Mouse (Mus musculus): Measurements from ENCODE around the gene Cyp17a1. TPM values are rescaled to one million over a fixed set of nuclear protein-coding genes. Genes with fewer than 3 reads are reported as not detected.

Cyp17a1 gene
- polyA plus RNA-seq, 1 experiment from 2014 or later = not detected

DNA sequence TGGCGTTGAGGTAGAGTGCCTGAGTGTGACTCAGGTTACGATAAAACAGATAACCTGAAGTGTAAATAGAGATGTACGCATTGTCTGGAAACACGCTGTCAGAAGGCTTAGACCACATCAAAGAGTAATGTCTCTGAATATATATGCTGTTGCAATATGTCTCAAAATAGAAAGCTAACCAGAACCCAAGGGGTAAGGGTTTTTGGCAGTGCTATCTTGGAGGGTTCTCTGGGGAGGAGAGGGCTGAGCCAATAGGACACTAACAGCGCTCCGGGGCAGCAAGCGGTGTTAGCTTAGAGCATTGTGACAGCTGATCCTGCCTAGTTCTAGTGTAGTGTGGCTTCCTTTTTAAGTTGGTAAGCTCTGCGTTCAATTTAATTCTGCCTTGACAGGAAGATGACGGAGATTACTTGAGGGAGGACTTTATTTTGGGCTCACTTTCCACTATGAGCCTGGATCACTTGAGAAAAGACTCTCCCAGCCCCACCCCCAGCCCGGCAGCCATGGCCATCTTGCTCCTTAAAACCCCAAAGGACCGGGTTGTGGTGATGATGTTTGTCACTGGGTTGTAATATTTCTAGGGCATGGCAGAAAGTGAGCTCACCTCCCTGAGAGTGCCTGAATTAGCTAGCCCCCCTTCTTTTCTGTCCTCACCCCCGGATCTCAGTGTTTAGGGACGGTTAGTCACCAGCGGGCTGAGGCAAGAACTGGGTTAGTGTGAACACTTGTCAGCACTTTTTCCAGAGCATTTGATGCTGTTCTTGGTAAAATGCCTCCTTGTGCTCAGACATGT is 52.8 kb downstream of the Cyp17a1 start:
- Histone ChIP-seq H3K36me3 (ENCODE audit: control insufficient read depth, insufficient read depth, low read length) (peaks cover 2% of the 10 kb centered on the region; the same call in 1 of the 2 replicates), H3K9ac (ENCODE audit: low read length) (no peak overlapping the region), H3K4me3 (ENCODE audit: low read depth, low read length) (no peak overlapping the region), H3K4me2 (ENCODE audit: low read length) (no peak overlapping the region), H3K27me3 (replicated peaks; ENCODE audit: control insufficient read depth, insufficient read depth, low read length) (no peaks in the 10 kb centered on the region), H3K4me1 (ENCODE audit: control insufficient read depth, insufficient read depth, low read length) (peaks cover 13% of the 10 kb centered on the region), H3K27ac (ENCODE audit: low read depth, low read length) (no peak overlapping the region), H3K9me3 (replicated peaks; ENCODE audit: control insufficient read depth, low read length) (no peaks in the 10 kb centered on the region)
- 90% methylated on average over 14 of the region's 14 CpGs for WGBS
- DNase-seq (ENCODE audit: low spot score) (no peak), ATAC-seq (no peak)

DNA sequence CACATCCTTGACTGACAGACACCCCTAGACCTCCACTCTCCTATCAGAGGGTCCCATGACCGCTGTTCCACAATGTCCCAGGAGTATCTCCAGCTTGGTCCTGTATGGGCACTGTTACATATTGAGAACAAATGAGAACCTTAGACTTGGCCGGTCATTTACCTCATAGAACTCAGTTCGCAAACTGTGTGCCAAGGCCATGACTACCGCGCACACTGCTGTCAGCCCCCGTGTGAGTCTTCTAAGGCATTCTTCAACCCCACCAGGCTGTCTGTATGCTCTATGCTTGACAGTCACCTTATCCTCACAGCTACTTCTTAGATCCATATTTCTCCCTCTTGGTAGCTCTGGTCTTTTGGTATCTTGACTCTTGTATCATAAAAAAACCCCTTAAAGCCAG is 53.5 kb downstream of the Cyp17a1 start:
- Histone ChIP-seq H3K9ac (ENCODE audit: low read length) (no peak overlapping the region), H3K9me3 (replicated peaks; ENCODE audit: control insufficient read depth, low read length) (no peaks in the 10 kb centered on the region), H3K4me1 (ENCODE audit: control insufficient read depth, insufficient read depth, low read length) (peaks cover 13% of the 10 kb centered on the region), H3K27me3 (replicated peaks; ENCODE audit: control insufficient read depth, insufficient read depth, low read length) (no peaks in the 10 kb centered on the region), H3K27ac (ENCODE audit: low read depth, low read length) (no peak overlapping the region), H3K36me3 (ENCODE audit: control insufficient read depth, insufficient read depth, low read length) (peaks cover 3% of the 10 kb centered on the region; the same call in 1 of the 2 replicates), H3K4me3 (ENCODE audit: low read depth, low read length) (no peak overlapping the region), H3K4me2 (ENCODE audit: low read length) (no peak overlapping the region)
- DNase-seq (ENCODE audit: low spot score) (no peak), ATAC-seq (no peak)
- 94% methylated on average over 6 of the region's 6 CpGs for WGBS

DNA sequence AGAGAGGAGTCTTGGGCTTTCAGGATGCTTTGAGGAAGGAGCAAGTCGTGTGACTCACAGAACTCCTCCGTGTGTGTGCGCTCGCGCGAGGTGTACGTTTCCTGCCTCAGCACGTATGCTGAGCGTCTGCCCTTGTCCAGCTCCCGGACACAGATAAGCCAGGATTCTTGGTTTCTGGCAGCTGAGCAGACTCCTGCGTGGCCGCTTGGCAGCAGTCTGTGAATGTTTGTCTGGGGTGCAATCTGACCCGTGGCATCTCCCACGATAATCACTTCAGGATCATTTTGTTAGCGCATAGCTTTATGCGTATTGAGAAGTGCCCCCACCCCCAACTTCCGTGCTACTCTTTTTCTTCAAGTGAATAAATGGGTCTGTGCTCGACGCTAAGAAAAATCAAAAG is 54.0 kb downstream of the Cyp17a1 start:
- ATAC-seq (no peak), DNase-seq (ENCODE audit: low spot score) (no peak)
- Histone ChIP-seq H3K4me1 (ENCODE audit: control insufficient read depth, insufficient read depth, low read length) (peaks cover 13% of the 10 kb centered on the region), H3K27me3 (replicated peaks; ENCODE audit: control insufficient read depth, insufficient read depth, low read length) (no peaks in the 10 kb centered on the region), H3K9ac (ENCODE audit: low read length) (no peak overlapping the region), H3K4me2 (ENCODE audit: low read length) (no peak overlapping the region), H3K9me3 (replicated peaks; ENCODE audit: control insufficient read depth, low read length) (no peaks in the 10 kb centered on the region), H3K4me3 (ENCODE audit: low read depth, low read length) (no peak overlapping the region), H3K36me3 (ENCODE audit: control insufficient read depth, insufficient read depth, low read length) (peaks cover 8% of the 10 kb centered on the region), H3K27ac (ENCODE audit: low read depth, low read length) (0 out of 2 replicates have a peak overlapping the region, but pooled peaks have one; percentile 27)
- WGBS = 89% methylated on average over 19 of the region's 19 CpGs

- no peaks in the 10 kb centered on the region for H3K27me3 ChIP-seq (replicated peaks; ENCODE audit: control insufficient read depth, insufficient read depth, low read length)
- H3K9me3 ChIP-seq (replicated peaks; ENCODE audit: control insufficient read depth, low read length) = no peaks in the 10 kb centered on the region
- no peak overlapping the region for H3K4me2 ChIP-seq (ENCODE audit: low read length)
- peak overlapping the region; percentile 27; the same call in 1 of the 2 replicates for H3K27ac ChIP-seq (ENCODE audit: low read depth, low read length)
- peaks cover 15% of the 10 kb centered on the region for H3K36me3 ChIP-seq (ENCODE audit: control insufficient read depth, insufficient read depth, low read length)
- H3K9ac ChIP-seq (ENCODE audit: low read length) = no peak overlapping the region
- no peak overlapping the region for H3K4me3 ChIP-seq (ENCODE audit: low read depth, low read length)
- 46% methylated on average over 9 of the region's 9 CpGs for WGBS
- H3K4me1 ChIP-seq (ENCODE audit: control insufficient read depth, insufficient read depth, low read length) = peaks cover 8% of the 10 kb centered on the region
- DNase-seq (ENCODE audit: low spot score) (peak; percentile 43), ATAC-seq (peak; percentile 47; the same call in 1 of the 2 replicates)
Observed at GRCm38 (mm10) chr19:46618322-46618721, 54.6 kb downstream of the Cyp17a1 start.

GRCm38 (mm10) chr19:46617361-46617760 is 55.6 kb downstream of the Cyp17a1 start:
- Histone ChIP-seq H3K27me3 (replicated peaks; ENCODE audit: control insufficient read depth, insufficient read depth, low read length) (no peaks in the 10 kb centered on the region), H3K4me2 (ENCODE audit: low read length) (no peak overlapping the region), H3K9ac (ENCODE audit: low read length) (no peak overlapping the region), H3K36me3 (ENCODE audit: control insufficient read depth, insufficient read depth, low read length) (peaks cover 15% of the 10 kb centered on the region), H3K4me3 (ENCODE audit: low read depth, low read length) (no peak overlapping the region), H3K27ac (ENCODE audit: low read depth, low read length) (no peak overlapping the region), H3K4me1 (ENCODE audit: control insufficient read depth, insufficient read depth, low read length) (0 out of 2 replicates have a peak, but pooled peaks cover 2% of the 10 kb centered on the region), H3K9me3 (replicated peaks; ENCODE audit: control insufficient read depth, low read length) (no peaks in the 10 kb centered on the region)
- DNase-seq (ENCODE audit: low spot score) (no peak), ATAC-seq (no peak)
- 92% methylated on average over 8 of the region's 8 CpGs for WGBS

Other genes starting within 250 kb of the Cyp17a1 start
- gene Trim8, start 171.5 kb downstream of the Cyp17a1 start, polyA plus RNA-seq (2014; fragmentation: Nextera tagmentation; extraction: Ambion mirVana) = 23.0 and 24.8 TPM in 2 replicates
- gene Arl3, start 100.0 kb downstream of the Cyp17a1 start, polyA plus RNA-seq (2014; fragmentation: Nextera tagmentation; extraction: Ambion mirVana) = 159 and 164 TPM in 2 replicates
- 6.8 and 8.0 TPM in 2 replicates for gene Sfxn2, start 99.8 kb downstream of the Cyp17a1 start, polyA plus RNA-seq (2014; fragmentation: Nextera tagmentation; extraction: Ambion mirVana)
- gene Wbp1l, start 74.1 kb downstream of the Cyp17a1 start, polyA plus RNA-seq (2014; fragmentation: Nextera tagmentation; extraction: Ambion mirVana) = 23.6 and 25.5 TPM in 2 replicates
- 10.5 and 12.5 TPM in 2 replicates for gene Borcs7, start 16.7 kb upstream of the Cyp17a1 start, polyA plus RNA-seq (2014; fragmentation: Nextera tagmentation; extraction: Ambion mirVana)
- 19.8 and 22.6 TPM in 2 replicates for gene As3mt, start 34.3 kb upstream of the Cyp17a1 start, polyA plus RNA-seq (2014; fragmentation: Nextera tagmentation; extraction: Ambion mirVana)
- 2.8 and 4.1 TPM in 2 replicates for gene Cnnm2, start 88.4 kb upstream of the Cyp17a1 start, polyA plus RNA-seq (2014; fragmentation: Nextera tagmentation; extraction: Ambion mirVana)

Data from forebrain, embryonic 14.5 days (tissue).